Mouse (Mus musculus) gastrocnemius, postnatal 25 days (tissue): ENCODE data around the gene Lmbr1l. TPM values are rescaled to one million over a fixed set of nuclear protein-coding genes. Genes with fewer than 3 reads are reported as not detected.
A peak's percentile ranks its signal among the peaks of the same experiment; 100 is the strongest.
"Not testable (repeated sequence)": the region's sequence is repeated elsewhere in the genome, so short reads cannot be mapped to it uniquely, and the experiment has no call there.

Source experiments
- DNase-seq: peaks from one replicate; pipeline ENCODE4 v3.0.0; 2022
- long read RNA-seq, 2 experiments: library from polyadenylated mRNA; stranded (forward); transcript quantifications; one replicate each; pipeline ENCODE4 v2.0.0; 2021
- total RNA-seq, 2 experiments: library from RNA; stranded (reverse); gene quantifications; 1 replicate in 1 of 2; 2 replicates in 1 of 2; pipeline ENCODE4 v1.2.3; 2021

Lmbr1l gene
- total RNA-seq, result 1 to 10 TPM; 6.1 to 6.6 TPM
- long read RNA-seq, experiment 1, partial matches to known transcripts, result 0 of 1 reads
- long read RNA-seq, experiment 1, other reads (novel, unspliced or antisense), result 1 of 1 reads
- long read RNA-seq, experiment 2, partial matches to known transcripts, result 0 of 1 reads
- long read RNA-seq, experiment 2, other reads (novel, unspliced or antisense), result 0 of 1 reads

DNA sequence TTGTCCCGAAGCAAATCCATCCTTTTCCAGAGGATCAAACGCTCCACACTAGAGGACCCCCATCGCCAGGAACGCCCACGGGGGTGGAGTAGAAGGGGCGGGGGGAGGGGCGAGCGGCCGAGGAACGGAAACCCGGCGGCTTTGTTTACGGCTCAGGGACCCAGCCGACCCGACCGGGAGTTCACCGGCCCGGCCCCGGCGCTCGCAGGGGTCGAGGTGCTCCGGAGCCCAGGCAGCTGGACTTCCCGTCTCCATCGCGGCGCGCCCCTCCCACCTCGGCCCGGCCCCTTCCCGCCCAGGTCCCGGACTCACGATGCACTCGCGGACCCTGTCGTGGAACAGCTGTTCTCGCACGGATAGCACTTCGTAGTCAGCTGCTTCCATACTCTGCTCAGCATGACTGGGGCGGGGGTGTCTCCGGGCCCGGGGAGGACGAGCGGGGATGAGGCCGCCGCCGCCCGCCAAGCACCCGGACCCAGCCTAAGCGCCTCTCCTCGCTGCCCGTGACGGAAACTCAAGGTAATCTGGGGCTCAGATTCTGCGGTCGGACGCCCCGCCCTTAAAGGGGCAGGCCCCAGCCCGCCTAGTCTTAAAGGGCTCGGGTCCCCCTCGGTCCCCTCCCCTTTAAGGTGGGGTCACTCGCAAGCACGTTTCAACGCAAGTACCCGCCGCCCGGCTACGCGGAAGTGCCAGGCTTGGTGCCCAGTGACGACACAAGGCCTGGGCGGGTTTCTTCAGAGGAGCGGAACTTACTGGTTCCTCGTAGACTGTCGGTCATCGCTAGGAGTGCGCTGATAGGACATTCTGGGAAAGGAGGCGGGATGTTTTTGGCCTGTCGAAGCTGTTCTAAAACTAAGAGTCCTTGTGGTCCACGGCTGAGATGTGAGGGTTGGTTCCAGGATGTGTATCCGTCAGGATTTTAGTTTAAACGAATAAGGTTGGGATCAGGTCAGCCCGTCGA is at the start of gene Lmbr1l:
TSS of gene Lmbr1l (minus strand) at position 694 of the 961 bp plus-strand sequence.
- DNase-seq, result peak; percentile 100

DNA sequence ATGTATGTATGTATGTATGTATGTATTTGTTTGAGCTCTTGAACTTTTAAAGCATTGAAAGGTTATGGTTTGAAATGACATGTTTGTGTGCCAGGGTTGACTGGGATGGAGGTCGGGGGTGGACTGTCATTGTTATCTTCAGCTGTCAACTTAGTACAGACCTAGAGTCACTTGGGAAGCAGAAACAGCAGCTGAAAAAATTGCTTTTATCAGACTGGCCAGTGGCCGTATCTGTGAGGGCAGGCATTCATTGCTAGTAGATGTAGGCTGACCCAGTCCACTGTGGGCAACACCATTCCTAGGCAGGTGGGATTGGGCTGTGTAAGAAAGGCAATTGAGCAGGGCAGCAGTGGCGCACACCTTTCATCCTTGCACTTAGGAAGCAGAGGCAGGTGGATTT is 41.5 kb upstream of the Lmbr1l start:
- no peak for DNase-seq

DNA sequence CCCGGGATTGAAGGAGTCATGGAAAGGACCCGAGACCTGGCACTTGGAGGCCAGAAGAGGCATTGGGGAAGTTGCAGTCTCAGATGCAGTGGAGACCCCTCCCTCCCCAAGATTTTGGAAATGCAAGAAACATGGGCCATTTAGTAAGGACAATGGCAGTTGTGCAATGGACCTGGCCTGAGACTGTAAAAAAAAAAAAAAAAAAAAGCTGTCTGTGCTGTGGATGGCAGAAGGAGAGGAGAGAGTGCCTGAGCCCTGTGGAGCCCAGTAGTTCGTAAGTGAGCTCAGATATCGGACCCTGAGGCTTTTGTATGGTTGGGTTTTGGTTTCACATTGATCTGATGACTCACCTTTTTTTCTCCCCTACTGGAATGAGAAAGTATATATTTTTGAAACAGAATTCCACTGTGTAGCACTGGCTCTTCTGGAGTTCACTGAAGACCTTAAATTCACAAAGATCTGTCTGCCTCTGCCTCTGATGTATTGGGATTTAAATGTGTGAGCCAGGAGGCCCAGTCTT is 40.9 kb upstream of the Lmbr1l start:
- DNase-seq, result no peak

DNA sequence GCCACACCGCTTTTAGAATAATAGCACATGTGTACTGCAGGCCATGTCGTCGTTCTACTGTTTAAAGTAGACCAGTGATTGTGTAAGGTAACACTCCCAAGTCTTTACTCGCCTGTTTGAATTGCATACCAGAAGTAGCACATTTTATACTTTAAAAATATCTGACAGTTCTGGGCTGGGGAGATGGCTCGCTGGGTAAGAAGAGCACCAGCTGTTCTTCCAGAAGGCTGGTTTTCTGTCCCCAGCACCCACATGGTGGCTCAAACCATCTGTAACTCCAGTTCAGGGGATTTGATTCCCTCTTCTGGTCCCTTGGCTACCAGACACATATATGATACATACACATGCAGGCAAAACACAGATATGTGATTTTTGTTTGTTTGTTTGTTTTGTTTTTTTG is 39.4 kb upstream of the Lmbr1l start:
- DNase-seq, result no peak

DNA sequence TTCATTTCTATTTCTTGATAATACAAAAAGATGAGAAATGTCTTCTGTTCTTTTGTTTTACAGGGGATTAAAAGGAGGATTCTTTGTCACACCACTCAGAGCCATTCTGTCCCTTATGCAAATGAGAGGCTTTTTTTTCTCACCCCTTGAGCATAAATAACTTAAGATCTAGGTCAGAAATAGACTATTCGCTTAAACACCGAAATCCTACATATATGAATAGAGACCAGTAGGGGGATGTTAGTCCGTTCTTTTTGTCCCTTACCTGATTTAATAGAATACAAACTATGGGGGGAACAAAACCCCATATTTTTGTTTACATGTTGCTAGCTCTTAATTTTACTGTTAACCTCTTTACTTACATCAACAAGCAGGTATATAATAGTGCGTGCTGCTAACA is 38.0 kb upstream of the Lmbr1l start:
- DNase-seq, result no peak

- DNase-seq, result no peak
Measured at GRCm38 (mm10) chr15:98955324-98955723, 37.3 kb upstream of the Lmbr1l start.

- DNase-seq, result no peak
Measured at GRCm38 (mm10) chr15:98954425-98955253, 36.6 kb upstream of the Lmbr1l start.

GRCm38 (mm10) chr15:98953401-98954356 is 35.6 kb upstream of the Lmbr1l start, which contains the start of the genes Gm49450 and Tuba1a:
Gm49450 (minus strand) TSS chr15:98953551.
Tuba1a (minus strand) TSS chr15:98953703.
- DNase-seq, result peak; percentile 93

DNA sequence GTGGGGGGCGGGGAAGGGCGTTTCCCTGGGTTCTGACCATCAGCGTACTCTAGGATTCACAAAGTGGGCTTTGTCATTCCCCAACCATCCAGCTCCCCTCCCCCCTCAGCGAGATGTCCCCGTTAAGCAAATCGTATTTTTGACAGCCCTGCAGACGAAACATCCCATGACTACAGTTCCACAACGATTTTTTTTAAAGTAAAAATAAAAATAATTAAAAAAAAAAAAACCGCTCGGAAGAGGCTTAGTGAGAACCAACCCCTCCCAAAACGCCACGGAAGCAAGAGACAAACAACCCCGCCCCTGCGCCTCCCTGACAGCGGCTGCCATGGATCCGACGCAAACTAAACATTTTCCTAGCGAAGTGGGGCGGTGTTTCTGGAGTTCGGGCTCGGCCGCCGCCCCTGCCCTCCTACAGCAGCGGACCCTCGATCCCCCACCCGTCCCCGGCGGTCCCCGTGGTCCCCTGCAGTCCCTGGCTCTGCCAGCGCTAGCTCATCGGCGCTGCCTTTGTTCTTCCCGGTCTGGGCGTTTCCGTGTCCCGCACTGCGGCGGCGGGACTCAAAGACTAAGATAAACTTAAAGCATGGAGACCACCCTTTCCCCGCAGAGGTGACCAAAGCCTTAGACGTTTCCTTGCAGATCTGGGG is 34.8 kb upstream of the Lmbr1l start:
- DNase-seq, result peak; percentile 61

DNA sequence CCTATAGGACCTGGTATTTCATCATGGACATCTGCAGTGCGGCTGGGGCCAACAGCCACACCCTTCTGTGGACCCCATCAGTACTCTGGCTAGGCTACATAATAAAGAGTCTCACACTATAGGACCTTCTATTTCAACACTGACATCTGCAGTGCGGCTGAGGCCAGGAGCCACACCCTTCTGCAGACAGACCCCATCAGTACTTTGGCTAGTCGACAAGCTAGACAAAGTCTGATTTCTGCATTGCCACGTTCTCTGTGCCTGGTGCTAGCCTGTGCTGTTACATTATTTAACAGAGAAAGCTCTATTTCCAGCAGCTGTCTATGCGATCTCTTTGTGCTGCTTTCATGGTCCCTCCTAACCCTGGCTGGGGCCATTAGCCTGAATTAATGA is 34.0 kb upstream of the Lmbr1l start:
- DNase-seq, result no peak

DNA sequence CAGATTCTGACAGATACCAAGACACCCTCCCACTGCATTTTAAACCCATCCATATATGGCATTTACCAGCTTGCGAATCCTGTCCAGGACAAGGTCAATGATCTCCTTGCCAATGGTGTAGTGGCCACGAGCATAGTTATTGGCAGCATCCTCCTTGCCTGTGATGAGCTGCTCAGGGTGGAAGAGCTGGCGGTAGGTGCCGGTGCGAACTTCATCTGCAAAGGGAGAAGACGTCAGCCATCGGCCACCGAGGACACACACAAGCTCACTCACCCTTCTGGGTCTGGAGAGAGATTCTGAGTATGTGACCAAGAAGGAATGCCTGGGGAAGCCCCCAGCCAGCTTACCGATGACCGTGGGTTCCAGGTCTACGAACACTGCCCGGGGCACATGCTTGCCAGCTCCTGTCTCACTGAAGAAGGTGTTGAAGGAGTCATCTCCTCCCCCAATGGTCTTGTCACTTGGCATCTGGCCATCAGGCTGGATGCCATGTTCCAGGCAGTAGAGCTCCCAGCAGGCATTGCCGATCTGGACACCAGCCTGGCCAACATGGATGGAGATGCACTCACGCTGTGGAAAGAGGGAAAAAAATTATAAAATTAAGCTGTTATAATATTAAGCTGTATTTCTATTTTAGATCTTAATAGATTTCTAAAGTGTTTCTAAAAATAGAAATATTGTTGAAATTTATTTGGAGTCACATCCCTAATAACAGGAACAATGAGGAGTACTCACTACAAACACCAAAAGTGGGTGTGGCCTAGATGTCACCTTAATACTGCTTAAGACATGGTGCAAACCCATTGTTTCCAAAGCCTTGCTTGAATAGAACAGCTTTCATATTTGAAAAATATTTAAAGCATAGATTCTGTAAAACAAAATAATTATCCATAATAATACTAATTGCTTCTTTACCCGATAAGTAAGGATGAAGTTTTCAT is 33.4 kb upstream of the Lmbr1l start:
- DNase-seq, result not testable (repeated sequence)

DNA sequence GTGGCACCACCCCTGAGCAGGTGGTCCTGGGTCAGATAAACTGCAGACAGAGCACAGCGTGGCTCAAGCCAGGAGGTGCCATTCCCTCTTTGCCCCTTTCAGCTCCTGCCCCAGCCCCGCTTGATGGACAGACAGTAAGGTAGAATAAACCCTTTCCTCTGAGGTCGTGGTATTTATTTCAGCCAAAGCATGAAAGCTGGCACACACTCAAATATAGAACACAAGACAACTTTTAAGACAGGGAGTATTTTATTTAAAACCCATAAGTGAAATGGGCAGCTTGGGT is 31.5 kb upstream of the Lmbr1l start:
- DNase-seq, result no peak

- DNase-seq, result no peak
Measured at GRCm38 (mm10) chr15:98948857-98949606, 31.0 kb upstream of the Lmbr1l start.

GRCm38 (mm10) chr15:98948382-98948781 is 30.4 kb upstream of the Lmbr1l start:
- DNase-seq, result no peak

DNA sequence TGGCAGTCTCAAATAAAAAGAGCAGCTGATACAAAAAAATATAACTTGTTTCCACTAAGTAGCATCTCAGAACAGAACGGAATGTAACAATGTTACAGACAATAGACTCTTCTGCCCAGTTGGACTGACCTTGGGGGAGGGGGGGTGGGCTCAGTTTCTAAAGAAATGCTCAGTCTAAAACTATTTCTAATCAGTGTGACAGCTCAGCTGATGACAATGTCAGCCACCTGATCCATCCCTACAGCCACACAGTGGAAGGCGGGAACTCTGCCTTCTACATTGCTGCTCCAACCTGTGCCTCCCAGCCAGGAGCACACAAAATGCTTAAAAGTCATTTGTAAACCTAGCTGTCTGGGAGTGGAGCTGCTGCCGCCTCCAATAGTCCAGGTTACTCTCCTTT is 29.9 kb upstream of the Lmbr1l start:
- no peak for DNase-seq

DNA sequence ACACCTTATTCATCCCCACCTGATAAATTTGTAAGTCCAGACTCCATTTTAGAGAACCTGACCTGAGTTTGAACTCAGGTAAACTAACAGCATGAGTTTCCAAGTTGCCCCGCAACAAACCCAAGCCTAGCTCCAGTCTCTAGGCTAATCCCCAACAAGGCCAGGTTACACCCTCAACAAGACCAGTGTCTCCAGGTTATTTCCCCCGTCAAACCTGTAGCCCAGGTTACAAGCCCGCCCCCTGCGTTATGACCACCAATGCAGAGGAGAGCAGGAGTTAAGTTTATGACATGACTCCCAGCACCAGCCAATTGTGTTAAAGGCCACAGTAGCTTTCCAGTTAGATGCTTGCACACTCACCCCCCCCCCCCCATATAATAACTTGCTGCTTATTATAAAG is 25.1 kb upstream of the Lmbr1l start:
- DNase-seq, result no peak

GRCm38 (mm10) chr15:98942081-98942480 is 24.1 kb upstream of the Lmbr1l start:
- no peak for DNase-seq

DNA sequence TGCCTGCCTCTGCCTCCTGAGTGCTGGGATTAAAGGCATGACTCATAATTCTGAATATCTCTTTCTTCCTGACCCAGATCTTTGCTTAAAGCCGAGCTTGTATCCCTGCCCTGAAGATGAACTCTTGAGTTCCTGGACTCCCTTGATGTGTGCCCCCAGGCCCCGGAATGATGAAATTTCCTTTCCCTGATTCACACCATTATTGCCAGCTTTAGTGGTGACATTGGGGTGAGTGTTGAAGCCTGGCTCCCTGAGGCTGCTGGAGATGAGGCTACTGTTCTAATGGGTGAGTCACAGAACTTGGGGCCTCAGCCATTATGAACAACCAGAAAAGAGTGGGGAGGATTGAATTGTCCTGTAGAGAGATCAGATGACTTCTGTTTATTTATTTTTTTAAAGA is 23.5 kb upstream of the Lmbr1l start:
- no peak for DNase-seq

- DNase-seq, result no peak
Measured at GRCm38 (mm10) chr15:98940816-98941215, 22.8 kb upstream of the Lmbr1l start.
